Mouse (Mus musculus) cerebellum, adult 2 months (tissue): ENCODE measurements around the gene Spata31d1b. TPM values are rescaled to one million over a fixed set of nuclear protein-coding genes. Genes with fewer than 3 reads are reported as not detected.
"Not testable (repeated sequence)": the region's sequence is repeated elsewhere in the genome, so short reads cannot be mapped to it uniquely, and the experiment has no call there.

ENCODE experiments used
- DNase-seq, 2 experiments: peaks; one replicate each; pipeline ENCODE4 v3.0.0; 2021
- H3K27ac ChIP-seq: fragments of 200-500 bp; 2 replicates; pipeline ENCODE4 v1.5.1; 2012; ENCODE audit warnings: low read length, control low read depth, inconsistent platforms; ENCODE audit not compliant: insufficient read depth
- H3K27me3 ChIP-seq: fragments of 200-500 bp; 2 replicates; pipeline ENCODE4 v1.6.1; 2012; ENCODE audit warnings: inconsistent platforms, mild to moderate bottlenecking, low read length, moderate library complexity; ENCODE audit not compliant: control insufficient read depth, insufficient read depth
- H3K4me1 ChIP-seq: fragments of 200-500 bp; 2 replicates; pipeline ENCODE4 v1.6.1; 2011; ENCODE audit warnings: low read length; ENCODE audit not compliant: control insufficient read depth, insufficient read depth
- H3K4me3 ChIP-seq: fragments of 200-500 bp; replicated peaks from 2 replicates; pipeline ENCODE3; 2011; ENCODE audit warnings: mild to moderate bottlenecking, low read depth, low read length, control low read depth; ENCODE audit not compliant: insufficient read depth
- CTCF ChIP-seq: fragments of 200-500 bp; IDR thresholded peaks from 2 replicates; pipeline ENCODE4 v1.5.1; 2011; ENCODE audit warnings: low read depth, mild to moderate bottlenecking, control low read depth, low read length, moderate library complexity, borderline replicate concordance; ENCODE audit not compliant: insufficient read depth
- POLR2A ChIP-seq: fragments of 200-500 bp; IDR thresholded peaks from 2 replicates; pipeline ENCODE4 v1.6.1; 2011; ENCODE audit warnings: low read length, control low read depth, borderline replicate concordance; ENCODE audit not compliant: insufficient read depth
- WGBS: fragments of 180-500 bp; shearing (Covaris S2); methylation state at CpG from one replicate; pipeline ENCODE4 v1.1.7; 2018; 5-methylcytosine and 5-hydroxymethylcytosine counted together
- polyA plus RNA-seq: library from polyadenylated mRNA; depleted of rRNA; stranded (reverse); fragments of >200 nt; gene quantifications from 2 replicates; pipeline ENCODE4 v1.2.3, GENCODE M21; 2012; rRNA removed

Spata31d1b gene
- polyA plus RNA-seq = not detected in 2 replicates

DNA sequence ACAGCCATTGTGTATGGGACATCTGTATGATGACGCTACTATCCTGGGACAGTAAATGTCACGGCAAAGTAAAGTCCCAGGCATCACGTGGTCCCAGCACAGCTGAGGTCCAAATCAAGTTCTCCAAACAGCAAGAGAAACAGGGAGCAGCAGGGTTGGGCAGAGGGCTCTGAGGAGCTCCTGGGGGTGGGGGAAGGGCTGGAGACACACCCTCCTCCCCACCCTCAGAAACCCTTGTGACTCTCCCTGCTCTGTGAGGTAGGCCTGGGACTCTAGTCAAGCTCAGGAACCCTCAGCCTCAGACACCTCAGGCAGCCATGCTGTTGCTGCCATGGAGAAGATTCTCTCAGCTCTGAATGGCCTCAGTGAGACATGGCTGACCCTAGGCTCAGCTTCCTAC lies at the start of gene Spata31d1b:
TSS of gene Spata31d1b (plus strand) at position 301 of the 400 bp plus-strand sequence.
- H3K27ac ChIP-seq, H3K4me1 ChIP-seq, H3K27me3 ChIP-seq, H3K4me3 ChIP-seq, DNase-seq: not testable (repeated sequence)
- 64% methylated on average over 3 of the region's 3 CpGs for WGBS

GRCm38 (mm10) chr13:59663939-59664712 lies 48.0 kb upstream of the Spata31d1b start:
- 80% methylated on average over 19 of the region's 19 CpGs for WGBS
- peaks cover 19% of the 10 kb centered on the region for H3K4me1 ChIP-seq
- no peak overlapping the region for H3K27ac ChIP-seq
- DNase-seq = no peak
- H3K4me3 ChIP-seq = no peak overlapping the region
- TF ChIP-seq CTCF = no peak
- no peak for TF ChIP-seq POLR2A
- no peaks in the 10 kb centered on the region for H3K27me3 ChIP-seq

- DNase-seq = no peak
- H3K27me3 ChIP-seq = no peaks in the 10 kb centered on the region
- no peak for TF ChIP-seq CTCF
- H3K4me1 ChIP-seq = peaks cover 22% of the 10 kb centered on the region
- WGBS = 53% methylated on average over 5 of the region's 5 CpGs
- no peak overlapping the region for H3K4me3 ChIP-seq
- H3K27ac ChIP-seq = no peak overlapping the region
Observed at GRCm38 (mm10) chr13:59667763-59668162, 44.3 kb upstream of the Spata31d1b start.

- Histone ChIP-seq H3K4me1 (peaks cover 24% of the 10 kb centered on the region), H3K4me3 (no peak overlapping the region), H3K27ac (no peak overlapping the region), H3K27me3 (no peaks in the 10 kb centered on the region)
- no peak for DNase-seq
- no peak for TF ChIP-seq CTCF
- no peak for TF ChIP-seq POLR2A
- 85% methylated on average over 11 of the region's 11 CpGs for WGBS
Observed at GRCm38 (mm10) chr13:59668501-59669093, 43.5 kb upstream of the Spata31d1b start.

GRCm38 (mm10) chr13:59669946-59670345 lies 42.1 kb upstream of the Spata31d1b start:
- WGBS = 33% methylated on average over 10 of the region's 10 CpGs
- no peak for TF ChIP-seq POLR2A
- no peak for TF ChIP-seq CTCF
- no peak for DNase-seq
- H3K27ac ChIP-seq = no peak overlapping the region
- peaks cover 28% of the 10 kb centered on the region for H3K4me1 ChIP-seq
- H3K27me3 ChIP-seq = no peaks in the 10 kb centered on the region
- no peak overlapping the region for H3K4me3 ChIP-seq

DNA sequence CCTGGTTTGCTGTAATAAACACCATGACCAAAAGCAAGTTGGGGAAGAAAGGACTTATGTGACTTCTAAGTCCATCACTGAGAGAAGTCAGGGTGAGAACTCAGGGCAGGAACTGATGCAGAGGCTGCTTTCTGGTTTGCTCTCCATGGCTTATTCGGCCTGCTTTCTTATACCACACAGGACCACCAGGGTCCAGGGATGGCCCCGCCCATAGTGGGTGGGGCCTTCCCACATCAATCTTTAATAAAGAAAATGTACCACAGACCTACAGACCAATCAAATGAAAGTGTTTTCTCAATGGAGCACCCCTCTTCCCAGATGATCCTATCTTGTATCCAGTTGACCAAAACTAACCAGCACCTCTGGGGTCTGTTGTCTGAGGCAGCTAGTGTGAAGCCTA lies 40.6 kb upstream of the Spata31d1b start:
- Histone ChIP-seq H3K27ac (no peak overlapping the region), H3K27me3 (no peaks in the 10 kb centered on the region), H3K4me1 (peaks cover 19% of the 10 kb centered on the region), H3K4me3 (no peak overlapping the region)
- DNase-seq = no peak
- WGBS = 78% methylated on average over 2 of the region's 2 CpGs
- TF ChIP-seq CTCF (no peak), POLR2A (no peak)

GRCm38 (mm10) chr13:59672248-59672647 lies 39.8 kb upstream of the Spata31d1b start:
- no peak for DNase-seq
- H3K4me1 ChIP-seq = peaks cover 15% of the 10 kb centered on the region; the same call in 1 of the 2 replicates
- no peak for TF ChIP-seq POLR2A
- TF ChIP-seq CTCF = no peak
- H3K27ac ChIP-seq = no peak overlapping the region
- WGBS = 69% methylated on average over 6 of the region's 6 CpGs
- no peaks in the 10 kb centered on the region for H3K27me3 ChIP-seq
- no peak overlapping the region for H3K4me3 ChIP-seq

DNA sequence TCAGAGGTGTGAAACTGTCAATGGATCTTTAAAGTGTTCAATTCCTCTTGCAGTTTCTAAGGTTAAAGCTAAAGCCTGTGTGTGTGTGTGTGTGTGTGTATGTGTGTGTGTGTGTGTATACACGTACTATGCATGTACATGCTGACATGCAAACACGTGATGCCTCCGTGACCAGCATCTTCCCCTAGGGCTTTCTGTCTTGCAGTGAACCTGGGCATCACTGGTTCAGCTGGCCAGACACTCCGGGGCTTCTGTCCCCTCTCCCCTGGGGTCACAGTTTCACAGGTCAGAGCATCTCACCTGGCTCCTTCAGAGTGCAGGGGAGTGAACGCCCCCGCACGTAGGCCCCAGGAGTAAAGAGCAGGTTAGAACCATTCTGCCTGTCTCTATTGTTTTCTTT lies 38.5 kb upstream of the Spata31d1b start:
- peak overlapping the region; percentile 59; the same call in 1 of the 2 replicates for H3K27ac ChIP-seq
- 50% methylated on average over 7 of the region's 7 CpGs for WGBS
- peak overlapping the region; percentile 19 for H3K4me3 ChIP-seq

More for the DNA sequence above, 38.5 kb upstream of the Spata31d1b start:
- TF ChIP-seq CTCF (no peak), POLR2A (no peak)
- no peak for DNase-seq
- Histone ChIP-seq H3K4me1 (peaks cover 11% of the 10 kb centered on the region; the same call in 1 of the 2 replicates), H3K27me3 (no peaks in the 10 kb centered on the region)
